Mouse (Mus musculus): ENCODE results near the gene Mapk6. TPM values are rescaled to one million over a fixed set of nuclear protein-coding genes. Genes with fewer than 3 reads are reported as not detected.

The Mapk6 gene
- polyA plus RNA-seq (2015; fragmentation: Illumina TruSeq; extraction: RNeasy Lipid Tissue Mini Kit (QIAGEN cat#74804); ENCODE audit: insufficient read depth, low read depth, low replicate concordance) = 5.4 TPM

DNA sequence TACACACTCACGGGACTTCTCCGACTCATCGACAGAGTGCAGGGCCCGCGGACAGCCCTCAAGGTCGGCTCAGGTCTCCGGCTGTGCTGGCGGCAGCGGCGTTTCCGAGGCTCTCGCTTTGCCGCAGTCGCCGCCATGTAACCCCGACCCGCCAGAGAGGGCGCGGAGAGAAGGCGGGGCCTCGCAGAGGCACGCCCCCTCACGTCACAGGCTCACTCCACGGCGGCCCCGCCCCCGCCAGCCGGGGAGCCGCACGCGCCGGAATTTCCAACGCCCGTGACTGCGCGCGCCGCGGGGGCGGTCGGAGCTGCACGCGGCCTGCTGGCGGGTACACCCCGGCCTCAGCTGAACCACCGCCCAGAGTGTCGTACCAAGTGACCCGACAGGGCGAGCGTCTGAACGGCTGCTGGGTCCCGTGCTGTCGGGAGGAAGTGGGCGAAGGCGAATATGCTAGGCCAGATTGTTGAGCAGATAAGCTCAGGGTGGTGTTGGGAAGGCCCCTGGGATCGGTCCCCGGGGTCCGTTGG, at the start of gene Mapk6:
Gene Mapk6, minus strand, starts transcription at position 154 of the 527 bp plus-strand sequence.

DNA sequence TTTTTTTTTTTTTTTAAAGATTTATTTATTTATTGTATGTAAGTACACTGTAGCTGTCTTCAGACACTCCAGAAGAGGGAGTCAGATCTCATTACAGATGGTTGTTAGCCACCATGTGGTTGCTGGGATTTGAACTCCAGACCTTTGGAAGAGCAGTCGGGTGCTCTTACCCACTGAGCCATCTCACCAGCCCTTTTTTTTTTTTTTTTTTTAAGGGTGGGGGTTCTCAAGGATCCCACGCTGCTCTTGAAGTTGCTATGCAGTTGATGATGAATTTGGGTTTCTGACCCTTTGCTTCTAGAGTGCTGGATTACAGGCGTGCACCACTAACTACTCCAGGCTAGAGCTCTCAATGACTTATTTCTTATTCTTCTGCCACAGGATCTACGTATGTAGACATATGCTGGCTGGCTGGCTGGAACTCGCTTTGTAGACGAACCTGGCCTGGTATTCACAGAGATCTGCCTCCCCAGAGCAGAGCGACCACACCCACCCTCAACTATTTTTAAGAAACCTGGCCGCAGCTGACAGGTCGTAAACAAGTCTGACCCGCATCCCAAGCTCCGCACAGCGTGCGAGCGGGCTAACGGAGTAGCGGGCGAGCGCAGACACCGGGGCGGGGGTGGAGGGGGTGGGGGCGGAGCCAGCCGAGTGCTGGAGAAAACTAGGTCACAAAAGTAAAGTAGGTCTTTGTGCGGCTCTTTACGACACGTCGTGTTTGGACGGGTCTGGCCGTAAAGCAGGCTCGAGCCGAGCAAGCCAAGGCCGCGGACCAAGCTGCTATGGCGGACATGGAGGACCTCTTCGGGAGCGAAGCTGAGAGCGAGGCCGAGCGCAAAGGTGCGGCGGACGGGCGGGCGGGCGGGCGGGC, 31.2 kb upstream of the Mapk6 start, which contains the start of gene Leo1:
Gene Leo1, plus strand, starts transcription at position 729 of the 871 bp plus-strand sequence.

GRCm38 (mm10) chr9:75347458-75347857, 62.3 kb downstream of the Mapk6 start, which contains the start of gene Bcl2l10:
Gene Bcl2l10 (plus strand): TSS chr9:75347758.

Other genes with a start within 250 kb of the Mapk6 start
- gene Myo5c, start 178.0 kb downstream of the Mapk6 start, polyA plus RNA-seq (2015; fragmentation: Illumina TruSeq; extraction: RNeasy Lipid Tissue Mini Kit (QIAGEN cat#74804); ENCODE audit: insufficient read depth, low read depth, low replicate concordance) = 19.6 TPM
- 11.4 TPM for gene Gnb5, start 103.7 kb downstream of the Mapk6 start, polyA plus RNA-seq (2015; fragmentation: Illumina TruSeq; extraction: RNeasy Lipid Tissue Mini Kit (QIAGEN cat#74804); ENCODE audit: insufficient read depth, low read depth, low replicate concordance)
- not detected for gene Bcl2l10, start 62.2 kb downstream of the Mapk6 start, polyA plus RNA-seq (2015; fragmentation: Illumina TruSeq; extraction: RNeasy Lipid Tissue Mini Kit (QIAGEN cat#74804); ENCODE audit: insufficient read depth, low read depth, low replicate concordance)
- gene Leo1, start 31.5 kb upstream of the Mapk6 start, polyA plus RNA-seq (2015; fragmentation: Illumina TruSeq; extraction: RNeasy Lipid Tissue Mini Kit (QIAGEN cat#74804); ENCODE audit: insufficient read depth, low read depth, low replicate concordance) = 5.8 TPM
- gene Tmod3, start 149.7 kb upstream of the Mapk6 start, polyA plus RNA-seq (2015; fragmentation: Illumina TruSeq; extraction: RNeasy Lipid Tissue Mini Kit (QIAGEN cat#74804); ENCODE audit: insufficient read depth, low read depth, low replicate concordance) = 12.6 TPM
- 3.3 TPM for gene Tmod2, start 201.3 kb upstream of the Mapk6 start, polyA plus RNA-seq (2015; fragmentation: Illumina TruSeq; extraction: RNeasy Lipid Tissue Mini Kit (QIAGEN cat#74804); ENCODE audit: insufficient read depth, low read depth, low replicate concordance)
- gene Lysmd2, start 215.7 kb upstream of the Mapk6 start, polyA plus RNA-seq (2015; fragmentation: Illumina TruSeq; extraction: RNeasy Lipid Tissue Mini Kit (QIAGEN cat#74804); ENCODE audit: insufficient read depth, low read depth, low replicate concordance) = 10.8 TPM